Mouse (Mus musculus) left cerebral cortex, postnatal 4 days (tissue): ENCODE data around the gene Nip7. TPM values are rescaled to one million over a fixed set of nuclear protein-coding genes. Genes with fewer than 3 reads are reported as not detected.
A peak's percentile ranks its signal among the peaks of the same experiment; 100 is the strongest.
"Not testable (repeated sequence)": the region's sequence is repeated elsewhere in the genome, so short reads cannot be mapped to it uniquely, and the experiment has no call there.

Experiments used
- DNase-seq: peaks from one replicate; pipeline ENCODE4 v3.0.0-alpha.2; 2022
- intact Hi-C: fragments of 180-260 bp; cut with DNase I; formaldehyde crosslinking; loops from one replicate; pipeline ENCODE4 v1.15.1; 2025
- total RNA-seq, 2 experiments: library from RNA; stranded (reverse); gene quantifications; 2 replicates each; pipeline ENCODE4 v1.2.3; 2021

The Nip7 gene
- total RNA-seq, result 10 to 100 TPM; 52.1 to 64.6 TPM

- intact Hi-C loops, result no loop called here
- peak; percentile 96 for DNase-seq
These were observed at the start of gene Nip7, which contains the start of gene Cog8 for GRCm38 (mm10) chr8:107056076-107056972. Gene Nip7, plus strand, starts transcription at chr8:107056877. Gene Cog8, minus strand, starts transcription at chr8:107056689.

DNA sequence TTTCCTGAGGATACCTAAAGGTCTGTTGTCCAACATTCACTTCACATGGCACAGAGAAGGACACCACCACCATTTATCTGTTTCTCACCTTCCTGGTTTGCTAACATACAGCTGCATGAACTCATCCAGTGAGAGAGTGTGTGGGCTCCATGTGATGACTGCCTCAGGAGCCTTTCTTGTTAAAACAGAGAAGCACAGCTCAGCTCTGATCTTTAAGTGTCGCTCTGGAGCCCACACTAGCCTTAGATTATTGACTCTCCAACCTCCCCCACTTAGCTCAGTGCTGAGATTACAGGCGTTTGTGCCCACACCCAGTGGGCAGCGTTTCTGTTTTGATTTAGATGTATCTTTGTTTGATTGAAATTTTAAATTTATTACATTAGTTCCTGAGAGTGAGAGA, 48.9 kb upstream of the Nip7 start:
- no peak for DNase-seq
- intact Hi-C loops, result no loop called here

DNA sequence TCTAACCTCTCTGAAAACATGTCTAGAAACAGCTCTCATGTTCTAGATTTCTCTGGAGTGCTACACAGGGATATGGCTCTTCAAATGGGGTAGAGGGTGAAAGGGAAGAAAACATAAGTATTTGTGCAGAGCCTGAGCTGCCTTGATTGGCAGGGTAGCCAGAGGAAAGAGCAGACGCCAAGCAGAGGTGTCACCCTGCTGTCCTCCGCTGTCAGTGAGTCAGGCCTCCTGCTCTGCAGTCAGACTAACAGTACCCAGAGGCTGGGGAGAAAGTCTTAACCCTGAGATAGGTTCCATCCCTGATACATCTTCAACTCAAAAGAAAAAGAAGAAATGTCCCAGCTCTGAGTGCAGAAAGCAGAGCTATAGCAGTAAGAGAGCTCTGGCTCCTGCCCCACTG, 44.0 kb upstream of the Nip7 start:
- intact Hi-C loops, result no loop called here
- no peak for DNase-seq

DNA sequence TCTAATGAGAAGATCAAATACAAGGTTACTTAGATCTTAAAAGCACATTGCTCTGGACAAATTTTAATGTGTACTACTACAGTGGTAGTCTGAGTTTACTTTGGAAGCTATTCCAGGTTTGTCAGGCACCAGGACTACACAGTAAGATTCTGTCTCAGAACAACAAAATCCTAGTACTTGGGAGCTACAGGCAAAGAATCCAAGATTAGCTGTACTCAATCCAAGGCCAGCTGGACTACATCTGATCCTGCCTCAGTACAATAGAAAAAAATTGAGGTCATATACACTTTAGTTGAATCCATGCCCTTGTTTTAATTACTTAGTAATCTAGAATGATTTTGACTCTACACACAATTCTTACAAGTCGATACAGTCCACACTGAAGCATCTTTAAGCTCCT, 41.8 kb upstream of the Nip7 start:
- intact Hi-C loops, result no loop called here
- DNase-seq, result no peak

GRCm38 (mm10) chr8:107023479-107023878, 33.2 kb upstream of the Nip7 start:
- no peak for DNase-seq
- intact Hi-C loops, result no loop called here

GRCm38 (mm10) chr8:107029310-107029709, 27.4 kb upstream of the Nip7 start:
- intact Hi-C loops, result no loop called here
- DNase-seq, result no peak

DNA sequence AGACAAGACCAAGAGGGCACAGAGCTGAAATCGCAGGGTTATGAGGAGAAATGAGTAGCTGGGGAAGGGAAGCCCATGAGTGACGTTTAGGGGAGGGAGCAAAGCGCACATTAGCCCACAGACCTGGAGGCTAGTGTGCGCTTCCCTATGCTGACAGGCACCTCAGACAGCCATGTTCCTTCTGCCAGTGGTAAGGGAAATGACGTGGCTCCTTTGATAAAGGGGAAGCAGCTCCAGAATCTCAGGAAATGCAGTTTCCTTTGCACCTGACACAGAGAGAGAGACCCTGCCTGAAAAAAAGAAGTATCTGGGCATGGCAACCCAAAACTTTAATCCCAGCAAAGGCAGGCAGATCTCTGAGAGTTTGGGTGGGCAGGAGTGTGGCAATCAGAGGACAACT, 26.6 kb upstream of the Nip7 start:
- intact Hi-C loops, result no loop called here
- no peak for DNase-seq

- DNase-seq, result peak; percentile 97
- intact Hi-C loops, result no loop called here
These were observed 25.8 kb upstream of the Nip7 start, which contains the start of gene Vps4a for GRCm38 (mm10) chr8:107030650-107031576. Gene Vps4a, plus strand, starts transcription at chr8:107031222.

GRCm38 (mm10) chr8:107031577-107032090, 25.0 kb upstream of the Nip7 start:
- intact Hi-C loops, result no loop called here
- no peak for DNase-seq

GRCm38 (mm10) chr8:107033609-107034008, 23.1 kb upstream of the Nip7 start:
- DNase-seq, intact Hi-C loops: not testable (repeated sequence)

DNA sequence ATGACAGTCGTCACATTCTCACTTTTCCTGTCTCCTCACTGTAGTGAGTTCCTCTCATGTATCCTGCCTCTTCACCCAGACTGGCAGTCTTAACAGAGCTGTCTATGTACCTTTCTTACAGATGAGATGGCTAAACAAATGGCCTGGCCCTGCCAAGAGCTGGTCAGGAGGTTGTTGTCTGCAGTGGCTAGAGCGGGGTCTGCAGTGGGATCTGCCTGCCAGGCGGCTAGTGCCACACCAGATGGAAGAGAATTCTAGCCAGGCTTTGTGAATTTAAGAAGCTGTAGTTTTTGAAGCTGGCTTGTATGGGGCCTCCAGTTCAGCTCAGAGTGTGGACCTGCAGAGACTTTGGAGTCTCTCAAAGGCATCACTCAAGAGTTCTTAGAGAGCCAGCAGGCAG, 21.0 kb upstream of the Nip7 start:
- DNase-seq, result peak; percentile 11
- intact Hi-C loops, result no loop called here

- intact Hi-C loops, result no loop called here
- DNase-seq, result no peak
These were observed 20.1 kb upstream of the Nip7 start for GRCm38 (mm10) chr8:107036626-107037025.

DNA sequence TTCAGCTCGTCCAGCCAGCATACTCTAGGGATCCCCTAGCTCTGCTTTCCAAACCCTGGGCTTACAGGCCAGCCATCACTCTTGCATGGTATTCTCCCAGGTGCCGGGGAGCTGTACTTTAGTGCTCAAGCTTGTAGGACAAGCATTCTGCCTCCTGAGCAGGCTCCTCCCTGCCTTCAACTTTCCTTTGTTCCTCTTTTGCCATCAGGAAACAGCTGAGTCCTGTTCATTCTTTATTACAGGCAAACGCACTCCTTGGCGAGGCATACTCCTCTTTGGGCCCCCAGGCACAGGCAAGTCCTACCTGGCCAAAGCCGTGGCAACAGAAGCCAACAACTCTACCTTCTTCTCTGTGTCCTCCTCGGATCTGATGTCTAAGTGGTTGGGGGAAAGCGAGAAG, 16.0 kb upstream of the Nip7 start:
- intact Hi-C loops, result no loop called here
- DNase-seq, result no peak

DNA sequence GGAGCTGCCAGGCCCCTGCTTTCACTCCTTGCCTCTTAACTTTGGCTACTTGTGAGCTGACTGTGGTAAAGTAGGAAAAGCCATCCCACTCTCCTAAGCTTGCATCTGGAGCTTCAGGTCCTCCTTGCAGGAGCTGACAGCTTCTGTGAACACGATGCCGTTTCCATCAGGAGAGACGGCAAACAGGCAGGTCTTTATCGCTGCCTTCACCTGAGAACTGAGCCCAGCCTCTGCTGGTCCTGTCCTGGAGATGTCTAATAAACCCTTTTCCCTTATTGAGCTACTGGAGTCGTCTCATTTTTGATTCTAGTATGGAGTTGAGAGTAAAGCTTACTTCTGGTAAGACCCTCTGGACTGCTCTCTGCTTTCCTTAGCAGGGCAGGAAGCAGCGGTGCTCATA, 11.2 kb upstream of the Nip7 start:
- intact Hi-C loops, result no loop called here

GRCm38 (mm10) chr8:107046976-107047375, 9.7 kb upstream of the Nip7 start:
- no peak for DNase-seq
- intact Hi-C loops, result no loop called here

More for the DNA sequence above, 11.2 kb upstream of the Nip7 start:
- DNase-seq, result no peak

- intact Hi-C loops, result no loop called here
- DNase-seq, result peak; percentile 82
These were observed 8.4 kb upstream of the Nip7 start, which contains the start of gene Pdf for GRCm38 (mm10) chr8:107048061-107048941. Gene Pdf, minus strand, starts transcription at chr8:107048614.

GRCm38 (mm10) chr8:107049480-107049879, 7.2 kb upstream of the Nip7 start:
- DNase-seq, result no peak
- intact Hi-C loops, result no loop called here

DNA sequence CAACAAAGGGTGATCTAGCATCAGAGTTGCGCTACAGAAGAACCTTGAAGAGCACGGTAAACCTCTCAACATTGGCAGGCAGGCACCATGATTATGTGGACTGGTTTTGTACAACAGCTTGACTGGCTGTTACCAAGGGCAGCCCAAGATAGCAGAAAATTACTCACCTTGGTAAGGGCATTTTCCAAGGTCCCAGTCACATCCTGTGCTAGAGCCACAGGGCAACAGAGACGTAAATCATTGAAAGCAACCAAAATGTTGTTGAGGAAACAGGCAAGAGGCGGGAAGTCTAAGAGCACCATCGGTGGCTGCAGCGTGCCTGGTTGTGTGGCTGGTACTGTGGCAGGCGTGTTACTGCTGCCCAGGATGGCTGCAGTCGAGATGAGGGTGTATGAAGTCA, 4.6 kb upstream of the Nip7 start:
- intact Hi-C loops, result no loop called here
- DNase-seq, result no peak

- intact Hi-C loops, result no loop called here
- DNase-seq, result peak; percentile 27
These were observed 294 bp downstream of the Nip7 start for GRCm38 (mm10) chr8:107056973-107057369.

DNA sequence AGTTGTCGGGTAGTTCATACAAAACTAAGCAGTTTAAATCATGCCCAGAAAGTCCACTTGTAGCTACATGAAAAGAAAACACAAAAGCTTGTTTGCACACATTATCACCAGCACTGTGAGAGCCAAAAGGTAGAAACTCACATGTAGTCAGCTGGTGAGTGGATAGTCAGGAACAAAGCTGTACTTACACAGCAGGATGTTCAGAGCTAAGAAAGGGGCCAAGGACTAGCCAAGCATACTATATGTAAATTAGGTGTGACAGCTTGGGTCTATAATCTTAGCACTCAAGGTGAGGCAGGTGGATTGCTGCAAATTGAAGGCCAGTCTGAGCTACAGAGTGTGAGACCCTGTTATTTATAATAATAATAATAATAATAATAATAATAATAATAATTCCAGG, 5.9 kb downstream of the Nip7 start:
- intact Hi-C loops, result no loop called here
- DNase-seq, result no peak
